Mouse (Mus musculus) frontal cortex, postnatal 14 days (tissue): ENCODE data around the gene Acrbp.

ENCODE experiments used
- DNase-seq, 2 experiments: peaks; one replicate each; pipeline ENCODE4 v3.0.0; 2022; ENCODE audit warnings: low spot score in 2 of 2

The Acrbp gene

GRCm38 (mm10) chr6:125099421-125099971 lies 50.0 kb downstream of the Acrbp start:
- no peak for DNase-seq

- DNase-seq = no peak
Observed at GRCm38 (mm10) chr6:125101444-125101843, 52.0 kb downstream of the Acrbp start.

- DNase-seq = no peak
Observed at GRCm38 (mm10) chr6:125104223-125104622, 54.7 kb downstream of the Acrbp start.

GRCm38 (mm10) chr6:125107705-125108104 lies 58.2 kb downstream of the Acrbp start:
- DNase-seq = no peak

- DNase-seq = no peak
Observed at GRCm38 (mm10) chr6:125109371-125109770, 59.9 kb downstream of the Acrbp start.

- peak in 1 of 2 experiments; percentile 42 for DNase-seq
Observed at GRCm38 (mm10) chr6:125110927-125111326, 61.4 kb downstream of the Acrbp start.

- no peak for DNase-seq
Observed at GRCm38 (mm10) chr6:125112553-125112952, 63.1 kb downstream of the Acrbp start.
